Mouse (Mus musculus): Measurements from ENCODE around the gene Rapgef4.

DNA sequence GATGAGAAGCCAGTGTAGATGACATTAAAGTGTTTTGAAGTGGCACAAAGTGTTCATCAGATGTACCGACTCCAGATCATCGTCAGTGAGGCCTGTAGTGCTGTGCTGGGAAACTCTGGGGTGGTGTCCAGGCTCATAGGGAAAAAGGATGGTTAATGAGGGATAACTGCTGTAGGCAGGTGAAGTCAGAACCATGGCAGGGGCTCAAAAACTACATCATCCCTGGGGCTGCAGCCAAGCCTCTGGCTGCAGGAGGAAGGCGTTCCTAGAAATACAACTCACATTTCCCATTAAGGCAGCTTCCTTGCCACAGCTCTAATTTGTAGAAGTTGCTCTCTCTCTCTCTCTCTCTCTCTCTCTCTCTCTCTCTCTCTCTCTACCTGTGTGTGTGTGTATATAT lies 22.6 kb upstream of the Rapgef4 start:
- TF ChIP-seq CTCF (IDR thresholded peaks at IDR 0.05; ENCODE audit: low read depth) (no peak), EP300 (optimal IDR thresholded peaks at IDR 0.05) (no peak)

Measured in stomach, postnatal 0 days (tissue).